Mouse (Mus musculus) left cerebral cortex, postnatal 14 days (tissue): ENCODE results near the gene Tmem179. TPM values are rescaled to one million over a fixed set of nuclear protein-coding genes. Genes with fewer than 3 reads are reported as not detected.

Experiments
- DNase-seq, 2 experiments: peaks; one replicate each; pipeline ENCODE4 v3.0.0; 2021 to 2022; ENCODE audit warnings: low spot score in 2 of 2, mixed read lengths in 1 of 2
- intact Hi-C: fragments of 180-260 bp; cut with DNase I; formaldehyde crosslinking; loops from one replicate; pipeline ENCODE4 v1.15.1; 2025
- total RNA-seq, 2 experiments: library from RNA; stranded (reverse); gene quantifications; 2 replicates each; pipeline ENCODE4 v1.2.3; 2021

Tmem179 gene
- total RNA-seq, 2 experiments from 2014 or later = 138 to 146 TPM

- DNase-seq = peak; percentile 49 to 51
- intact Hi-C loops = loop anchor here (5.0 to 10.0 kb wide), 2 partner anchors 44 to 427 kb away; no protein-coding TSS in a partner anchor
Measured at GRCm38 (mm10) chr12:112541483-112542091, 25.0 kb upstream of the Tmem179 start.

- DNase-seq = no peak
- intact Hi-C loops = loop anchor here (5.0 to 10.0 kb wide), 2 partner anchors 43 to 426 kb away; no protein-coding TSS in a partner anchor
Measured at GRCm38 (mm10) chr12:112540321-112540720, 23.8 kb upstream of the Tmem179 start.

- intact Hi-C loops = no loop called here
- no peak for DNase-seq
Measured at GRCm38 (mm10) chr12:112539466-112539965, 23.0 kb upstream of the Tmem179 start.

- DNase-seq = no peak
- intact Hi-C loops = no loop called here
Measured at GRCm38 (mm10) chr12:112538356-112538755, 21.8 kb upstream of the Tmem179 start.

- DNase-seq = no peak
- intact Hi-C loops = no loop called here
Measured at GRCm38 (mm10) chr12:112537233-112537632, 20.7 kb upstream of the Tmem179 start.

- DNase-seq = no peak
- intact Hi-C loops = no loop called here
Measured at GRCm38 (mm10) chr12:112533758-112534157, 17.2 kb upstream of the Tmem179 start.

- intact Hi-C loops = no loop called here
Measured at GRCm38 (mm10) chr12:112518105-112518504, 1.6 kb upstream of the Tmem179 start.

GRCm38 (mm10) chr12:112514897-112515296, 1.6 kb downstream of the Tmem179 start:
- intact Hi-C loops = no loop called here
- no peak for DNase-seq

More at GRCm38 (mm10) chr12:112518105-112518504, 1.6 kb upstream of the Tmem179 start:
- no peak for DNase-seq

GRCm38 (mm10) chr12:112510733-112511372, 5.7 kb downstream of the Tmem179 start:
- peak; percentile 72 to 78 for DNase-seq
- intact Hi-C loops = no loop called here

GRCm38 (mm10) chr12:112510365-112510732, 6.2 kb downstream of the Tmem179 start:
- intact Hi-C loops = no loop called here
- no peak for DNase-seq

GRCm38 (mm10) chr12:112507984-112508383, 8.6 kb downstream of the Tmem179 start:
- intact Hi-C loops = no loop called here
- DNase-seq = no peak

- DNase-seq = peak in 1 of 2 experiments; percentile 64
- intact Hi-C loops = no loop called here
Measured at GRCm38 (mm10) chr12:112507264-112507663, 9.3 kb downstream of the Tmem179 start.

GRCm38 (mm10) chr12:112506267-112506666, 10.3 kb downstream of the Tmem179 start:
- intact Hi-C loops = no loop called here
- no peak for DNase-seq

GRCm38 (mm10) chr12:112503003-112503771, 13.4 kb downstream of the Tmem179 start:
- intact Hi-C loops = no loop called here
- peak in 1 of 2 experiments; percentile 62 for DNase-seq

- intact Hi-C loops = loop anchor here (5.0 kb wide), 1 partner anchor 44 kb away; no protein-coding TSS in a partner anchor
- peak in 1 of 2 experiments; percentile 55 for DNase-seq
Measured at GRCm38 (mm10) chr12:112498683-112499082, 17.9 kb downstream of the Tmem179 start.

GRCm38 (mm10) chr12:112497731-112498130, 18.8 kb downstream of the Tmem179 start:
- intact Hi-C loops = loop anchor here (5.0 kb wide), 1 partner anchor 45 kb away; no protein-coding TSS in a partner anchor

GRCm38 (mm10) chr12:112496136-112496535, 20.4 kb downstream of the Tmem179 start:
- intact Hi-C loops = loop anchor here (5.0 kb wide), 1 partner anchor 46 kb away; no protein-coding TSS in a partner anchor

More at GRCm38 (mm10) chr12:112497731-112498130, 18.8 kb downstream of the Tmem179 start:
- no peak for DNase-seq

GRCm38 (mm10) chr12:112490444-112490939, 26.1 kb downstream of the Tmem179 start:
- no peak for DNase-seq
- intact Hi-C loops = no loop called here

More at GRCm38 (mm10) chr12:112496136-112496535, 20.4 kb downstream of the Tmem179 start:
- DNase-seq = no peak

- DNase-seq = no peak
- intact Hi-C loops = no loop called here
Measured at GRCm38 (mm10) chr12:112489535-112489934, 27.0 kb downstream of the Tmem179 start.
